Mouse (Mus musculus) midbrain, postnatal 0 days (tissue): ENCODE data around the gene Serpinb3a. TPM values are rescaled to one million over a fixed set of nuclear protein-coding genes. Genes with fewer than 3 reads are reported as not detected.
"Not testable (repeated sequence)": the region's sequence is repeated elsewhere in the genome, so short reads cannot be mapped to it uniquely, and the experiment has no call there.

Source experiments
- ATAC-seq: fragments of 200-750 bp; cut with Nextera tagmentation; 2 replicates; pipeline ENCODE4 v1.8.0; 2017; ENCODE audit warnings: moderate number of reproducible peaks, mild to moderate bottlenecking, moderate TSS enrichment, moderate library complexity; ENCODE audit not compliant: low FRiP score
- DNase-seq: peaks from one replicate; pipeline ENCODE4 v3.0.0-alpha.2; 2015; ENCODE audit warnings: low spot score
- H3K27ac ChIP-seq: fragments of 300-500 bp; sonication (generic); 2 replicates; pipeline ENCODE4 v1.5.1; 2014; ENCODE audit warnings: low read depth, mild to moderate bottlenecking, low read length, mixed read lengths
- H3K27me3 ChIP-seq: fragments of 300-500 bp; sonication (generic); 2 replicates; pipeline ENCODE4 v1.6.1; 2014; ENCODE audit warnings: low read length, control low read depth, mixed read lengths; ENCODE audit not compliant: insufficient read depth
- H3K36me3 ChIP-seq: fragments of 300-500 bp; sonication (generic); 2 replicates; pipeline ENCODE4 v1.6.1; 2014; ENCODE audit warnings: low read length, control low read depth, mixed read lengths; ENCODE audit not compliant: insufficient read depth
- H3K4me1 ChIP-seq: fragments of 300-500 bp; sonication (generic); 2 replicates; pipeline ENCODE4 v1.6.1; 2014; ENCODE audit warnings: mild to moderate bottlenecking, control low read depth, antibody characterized with exemption, low read length, mixed read lengths; ENCODE audit not compliant: insufficient read depth
- H3K4me2 ChIP-seq: fragments of 300-500 bp; sonication (generic); 2 replicates; pipeline ENCODE4 v1.6.1; 2014; ENCODE audit warnings: low read depth, mild to moderate bottlenecking, low read length, mixed read lengths; ENCODE audit not compliant: poor library complexity, severe bottlenecking
- H3K4me3 ChIP-seq: fragments of 300-500 bp; sonication (generic); 2 replicates; pipeline ENCODE4 v1.5.1; 2014; ENCODE audit warnings: low read depth, mild to moderate bottlenecking, low read length, moderate library complexity
- H3K9ac ChIP-seq: fragments of 300-500 bp; sonication (generic); replicated peaks from 2 replicates; pipeline ENCODE4 v1.6.1; 2014; ENCODE audit warnings: mild to moderate bottlenecking, low read length, moderate library complexity, mixed read lengths; ENCODE audit not compliant: poor library complexity, severe bottlenecking
- H3K9me3 ChIP-seq: fragments of 300-500 bp; sonication (generic); 2 replicates; pipeline ENCODE4 v1.6.1; 2016; ENCODE audit warnings: low read length, control low read depth
- CTCF ChIP-seq: IDR thresholded peaks from 2 replicates; pipeline ENCODE4 v1.5.1; 2016; ENCODE audit warnings: antibody characterized with exemption, mild to moderate bottlenecking
- WGBS: fragments of 180-500 bp; shearing (Covaris S2); extraction: QIAGEN DNeasy Blood & Tissue Kit; methylation state at CpG from one replicate; pipeline ENCODE4 v1.1.7; 2014; 5-methylcytosine and 5-hydroxymethylcytosine counted together
- polyA plus RNA-seq: library from polyadenylated mRNA; unstranded; fragments of >200 nt; fragmentation: Nextera tagmentation; extraction: Ambion mirVana; gene quantifications from 2 replicates; pipeline ENCODE4 v1.2.1, GENCODE M21; 2015
- total RNA-seq: library from RNA; depleted of rRNA; stranded (reverse); fragments of >200 nt; gene quantifications from 2 replicates; pipeline ENCODE4 v1.2.3, GENCODE M21; 2014; rRNA removed

The Serpinb3a gene
- total RNA-seq (0.60 TPM in 1 of 2 replicates, not detected in the other), polyA plus RNA-seq (not detected in 2 replicates)

GRCm38 (mm10) chr1:107052203-107052602 is at the start of gene Serpinb3a:
Serpinb3a (minus strand) TSS chr1:107052303.
- no peak for DNase-seq
- Histone ChIP-seq H3K4me1 (no peaks in the 10 kb centered on the region), H3K4me2 (no peak within 1 kb of the TSS), H3K4me3 (no peak within 1 kb of the TSS), H3K36me3 (no peaks in the 10 kb centered on the region), H3K9ac (no peak within 1 kb of the TSS), H3K9me3 (no peaks in the 10 kb centered on the region), H3K27ac (no peak within 1 kb of the TSS), H3K27me3 (no peaks in the 10 kb centered on the region)
- TF ChIP-seq CTCF, result no peak
- 73% methylated on average over 1 of the region's 1 CpGs for WGBS
- no peak for ATAC-seq

GRCm38 (mm10) chr1:107098417-107098816 is 46.3 kb upstream of the Serpinb3a start:
- no peak for ATAC-seq
- no peak for TF ChIP-seq CTCF
- no peaks in the 10 kb centered on the region for H3K4me1 ChIP-seq
- no peaks in the 10 kb centered on the region for H3K27me3 ChIP-seq
- H3K4me2 ChIP-seq, result no peak overlapping the region
- H3K36me3 ChIP-seq, result no peaks in the 10 kb centered on the region
- WGBS, result 94% methylated on average over 2 of the region's 2 CpGs
- no peak overlapping the region for H3K27ac ChIP-seq
- H3K4me3 ChIP-seq, result no peak overlapping the region
- H3K9me3 ChIP-seq, result no peaks in the 10 kb centered on the region
- DNase-seq, result no peak
- no peak overlapping the region for H3K9ac ChIP-seq

- Histone ChIP-seq H3K9me3 (no peaks in the 10 kb centered on the region), H3K4me1 (no peaks in the 10 kb centered on the region), H3K4me3 (no peak within 1 kb of the TSS), H3K27ac (no peak within 1 kb of the TSS), H3K9ac (no peak within 1 kb of the TSS), H3K4me2 (no peak within 1 kb of the TSS), H3K27me3 (no peaks in the 10 kb centered on the region), H3K36me3 (no peaks in the 10 kb centered on the region)
- ATAC-seq, result no peak
- no peak for DNase-seq
- no peak for TF ChIP-seq CTCF
Measured at GRCm38 (mm10) chr1:107083406-107083805, 31.3 kb upstream of the Serpinb3a start, which contains the start of gene Serpinb3d. Serpinb3d (minus strand) TSS chr1:107083506.

DNA sequence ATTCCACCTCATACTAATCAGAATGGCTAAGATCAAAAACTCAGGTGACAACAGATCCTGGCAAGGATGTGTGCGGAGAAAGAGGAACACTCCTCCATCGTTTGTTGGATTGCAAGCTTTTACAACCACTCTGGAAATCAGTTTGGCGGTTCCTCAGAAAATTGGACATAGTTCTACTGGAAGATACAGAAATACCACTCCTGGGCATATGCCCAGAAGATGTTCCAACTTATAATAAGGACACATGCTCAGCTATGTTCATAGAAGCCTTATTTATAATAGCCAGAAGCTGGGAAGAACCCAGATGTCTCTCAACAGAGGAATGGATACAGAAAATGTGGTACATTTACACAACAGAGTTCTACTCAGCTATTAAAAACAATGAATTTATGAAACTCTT is 17.9 kb downstream of the Serpinb3a start:
- not testable (repeated sequence) for H3K4me1 ChIP-seq, H3K36me3 ChIP-seq, H3K4me2 ChIP-seq, H3K9ac ChIP-seq, H3K9me3 ChIP-seq, ATAC-seq, DNase-seq, H3K27me3 ChIP-seq, H3K4me3 ChIP-seq, H3K27ac ChIP-seq
- whole genome bisulfite sequencing, result 91% methylated on average over 3 of the region's 3 CpGs

DNA sequence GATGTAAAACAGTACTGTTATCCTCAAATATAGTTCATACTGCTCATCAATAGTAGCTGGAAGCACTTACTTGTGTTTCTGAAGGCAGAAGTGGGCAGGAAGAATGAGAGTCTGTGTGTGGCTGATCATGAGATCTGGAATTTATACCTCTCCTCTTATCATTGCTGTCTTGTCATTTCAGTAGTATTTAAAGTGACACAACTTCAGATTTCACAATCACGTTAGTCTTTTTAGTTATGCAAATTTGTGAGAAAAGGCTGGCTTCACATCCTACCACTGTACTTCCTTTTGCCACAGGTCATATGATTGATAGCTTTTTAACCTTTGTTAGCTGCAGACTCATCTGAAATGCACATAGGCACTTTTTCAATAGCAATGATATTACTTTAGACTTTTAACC is 26.2 kb downstream of the Serpinb3a start:
- WGBS, result 61% methylated on average over 1 of the region's 1 CpGs
- Histone ChIP-seq H3K36me3 (no peaks in the 10 kb centered on the region), H3K9ac (no peak overlapping the region), H3K4me3 (no peak overlapping the region), H3K9me3 (no peaks in the 10 kb centered on the region), H3K27me3 (no peaks in the 10 kb centered on the region), H3K27ac (no peak overlapping the region), H3K4me2 (no peak overlapping the region), H3K4me1 (no peaks in the 10 kb centered on the region)
- no peak for ATAC-seq
- TF ChIP-seq CTCF, result no peak
- no peak for DNase-seq

GRCm38 (mm10) chr1:107015210-107015609 is 36.9 kb downstream of the Serpinb3a start:
- WGBS, result 86% methylated on average over 7 of the region's 7 CpGs
- H3K27me3 ChIP-seq, result no peaks in the 10 kb centered on the region
- no peaks in the 10 kb centered on the region for H3K36me3 ChIP-seq
- no peak overlapping the region for H3K4me3 ChIP-seq
- no peak overlapping the region for H3K4me2 ChIP-seq
- no peak for ATAC-seq
- no peak for TF ChIP-seq CTCF
- H3K4me1 ChIP-seq, result no peaks in the 10 kb centered on the region
- no peak overlapping the region for H3K27ac ChIP-seq
- no peak overlapping the region for H3K9ac ChIP-seq
- H3K9me3 ChIP-seq, result no peaks in the 10 kb centered on the region
- DNase-seq, result no peak
